Mouse (Mus musculus) ES-E14 (cell line): ENCODE results near the gene Oxsr1.

Experiments
- CHD2 ChIP-seq: IDR thresholded peaks from 2 replicates; pipeline ENCODE4 v1.6.1; 2014; ENCODE audit warnings: mild to moderate bottlenecking, low read depth, low read length, inconsistent platforms
- HCFC1 ChIP-seq: IDR thresholded peaks from 2 replicates; pipeline ENCODE4 v1.6.1; 2012; ENCODE audit warnings: low read length, inconsistent platforms, borderline replicate concordance; ENCODE audit not compliant: insufficient read depth
- MAFK ChIP-seq: IDR thresholded peaks from 2 replicates; pipeline ENCODE4 v1.6.1; 2014; ENCODE audit warnings: mild to moderate bottlenecking, low read depth, low read length, inconsistent platforms; ENCODE audit not compliant: insufficient read depth
- ZNF384 ChIP-seq: IDR thresholded peaks from 2 replicates; pipeline ENCODE4 v1.6.1; 2012; ENCODE audit warnings: low read depth, low read length, inconsistent platforms

DNA sequence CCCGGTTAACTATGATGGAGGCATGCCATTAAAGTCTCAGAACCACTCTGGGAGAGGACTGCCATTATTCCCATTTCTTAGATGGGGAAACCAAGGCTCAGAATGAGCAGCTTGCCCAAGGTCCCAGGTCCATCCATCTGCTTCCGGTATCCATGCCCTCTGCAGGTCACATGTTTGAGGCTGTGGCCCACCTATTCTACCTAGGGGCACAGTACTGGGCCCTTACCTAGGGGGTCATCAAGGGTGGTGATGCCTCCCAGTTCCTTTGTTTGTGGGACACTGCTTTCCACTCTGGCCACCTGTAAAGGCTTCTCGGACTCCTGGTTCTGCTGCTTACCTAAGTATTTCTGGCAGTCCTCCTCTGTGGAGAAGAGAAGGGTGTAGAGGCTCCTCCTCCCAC, 16.1 kb upstream of the Oxsr1 start:
- TF ChIP-seq HCFC1 (no peak), MAFK (no peak), ZNF384 (no peak), CHD2 (no peak)
